Mouse (Mus musculus) MEL (cell line): ENCODE data around the gene Ugt1a2. TPM values are rescaled to one million over a fixed set of nuclear protein-coding genes. Genes with fewer than 3 reads are reported as not detected.

Source experiments
- DNase-seq: peaks from one replicate; pipeline ENCODE4 v3.0.0; 2011; ENCODE audit warnings: low read depth, low spot score
- H3K27ac ChIP-seq: 2 replicates; pipeline ENCODE4 v1.5.1; 2012; ENCODE audit warnings: low read depth, mild to moderate bottlenecking, control low read depth, low read length, moderate library complexity; ENCODE audit not compliant: control insufficient read depth
- H3K27me3 ChIP-seq, 2 experiments: fragments of 150-350 bp in 1 of 2; sonication (generic) in 1 of 2; 2 replicates each; pipeline ENCODE4 v1.6.1; 2012; ENCODE audit warnings: low read length in 2 of 2, mild to moderate bottlenecking in 2 of 2, improper control_type of control experiment in 1 of 2, moderate library complexity in 1 of 2; ENCODE audit not compliant: insufficient read depth in 2 of 2, control insufficient read depth in 1 of 2
- H3K36me3 ChIP-seq, 2 experiments: 2 replicates each; pipeline ENCODE4 v1.6.1; 2012 to 2014; ENCODE audit warnings: low read length in 2 of 2, improper control_type of control experiment in 1 of 2, inconsistent platforms in 1 of 2, mild to moderate bottlenecking in 1 of 2; ENCODE audit not compliant: insufficient read depth in 2 of 2, control insufficient read depth in 1 of 2
- H3K4me1 ChIP-seq, 2 experiments: fragments of 150-350 bp in 1 of 2; sonication (generic) in 1 of 2; 2 replicates each; pipeline ENCODE4 v1.6.1; 2012; ENCODE audit warnings: low read length in 2 of 2, improper control_type of control experiment in 1 of 2, mild to moderate bottlenecking in 1 of 2; ENCODE audit not compliant: insufficient read depth in 2 of 2, control insufficient read depth in 1 of 2
- H3K4me3 ChIP-seq, 2 experiments: fragments of 150-350 bp in 1 of 2; sonication (generic) in 1 of 2; 2 replicates each; pipeline ENCODE4 v1.5.1; 2012; ENCODE audit warnings: low read depth in 2 of 2, low read length in 2 of 2, mild to moderate bottlenecking in 2 of 2, moderate library complexity in 2 of 2, control low read depth in 1 of 2, improper control_type of control experiment in 1 of 2; ENCODE audit not compliant: control insufficient read depth in 1 of 2, insufficient read depth in 1 of 2
- H3K79me2 ChIP-seq: 2 replicates; pipeline ENCODE4 v1.6.1; 2012; ENCODE audit warnings: mild to moderate bottlenecking, low read length, moderate library complexity; ENCODE audit not compliant: control insufficient read depth, poor library complexity, insufficient read depth
- H3K9ac ChIP-seq: 2 replicates; pipeline ENCODE4 v1.6.1; 2012; ENCODE audit warnings: low read depth, mild to moderate bottlenecking, control low read depth, low read length, moderate library complexity; ENCODE audit not compliant: control insufficient read depth, poor library complexity, severe bottlenecking
- H3K9me3 ChIP-seq: fragments of 150-350 bp; sonication (generic); replicated peaks from 2 replicates; pipeline ENCODE4 v1.6.1; 2012; ENCODE audit warnings: mild to moderate bottlenecking, low read length, improper control_type of control experiment, moderate library complexity; ENCODE audit not compliant: insufficient read depth
- BHLHE40 ChIP-seq: IDR thresholded peaks from 2 replicates; pipeline ENCODE4 v1.6.1; 2012; ENCODE audit warnings: low read depth, mild to moderate bottlenecking, inconsistent platforms, low read length, improper control_type of control experiment, borderline replicate concordance
- CHD1 ChIP-seq: IDR thresholded peaks from 2 replicates; pipeline ENCODE4 v1.6.1; 2012; ENCODE audit warnings: low read depth, mild to moderate bottlenecking, inconsistent platforms, low read length, improper control_type of control experiment
- CTCF ChIP-seq, 3 experiments: IDR thresholded peaks in 2 of 3; conservative IDR thresholded peaks in 1 of 3; 2 replicates each; pipeline ENCODE4 v1.5.1; 2011 to 2012; ENCODE audit warnings: low read length in 3 of 3, low read depth in 2 of 3, mild to moderate bottlenecking in 2 of 3, improper control_type of control experiment in 1 of 3, inconsistent platforms in 1 of 3, mixed read lengths in 1 of 3, moderate library complexity in 1 of 3; ENCODE audit not compliant: control insufficient read depth in 1 of 3, insufficient read depth in 1 of 3, poor library complexity in 1 of 3, severe bottlenecking in 1 of 3
- E2F4 ChIP-seq: IDR thresholded peaks from 2 replicates; pipeline ENCODE4 v1.6.1; 2011; ENCODE audit warnings: low read depth, low read length, improper control_type of control experiment, borderline replicate concordance
- ETS1 ChIP-seq: IDR thresholded peaks from 2 replicates; pipeline ENCODE4 v1.6.1; 2012; ENCODE audit warnings: low read depth, mild to moderate bottlenecking, inconsistent platforms, low read length, improper control_type of control experiment, moderate library complexity
- GATA1 ChIP-seq: IDR thresholded peaks from 2 replicates; pipeline ENCODE4 v1.6.1; 2011; ENCODE audit warnings: low read depth, low read length, improper control_type of control experiment
- HCFC1 ChIP-seq: IDR thresholded peaks from 2 replicates; pipeline ENCODE4 v1.6.1; 2012; ENCODE audit warnings: low read depth, mild to moderate bottlenecking, inconsistent platforms, low read length, improper control_type of control experiment, moderate library complexity
- MAFK ChIP-seq: IDR thresholded peaks from 2 replicates; pipeline ENCODE4 v1.6.1; 2011; ENCODE audit warnings: low read depth, mild to moderate bottlenecking, low read length, improper control_type of control experiment, borderline replicate concordance
- MAX ChIP-seq: IDR thresholded peaks from 2 replicates; pipeline ENCODE4 v1.6.1; 2011; ENCODE audit warnings: low read length, improper control_type of control experiment
- MEF2A ChIP-seq: IDR thresholded peaks from 2 replicates; pipeline ENCODE4 v1.6.1; 2014; ENCODE audit warnings: low read depth, mild to moderate bottlenecking, inconsistent platforms, low read length, improper control_type of control experiment; ENCODE audit not compliant: poor library complexity, insufficient replicate concordance, severe bottlenecking; ENCODE audit errors: extremely low read depth
- MXI1 ChIP-seq: IDR thresholded peaks from 2 replicates; pipeline ENCODE4 v1.6.1; 2011; ENCODE audit warnings: mild to moderate bottlenecking, low read depth, low read length, improper control_type of control experiment
- MYC ChIP-seq: IDR thresholded peaks from 2 replicates; pipeline ENCODE4 v1.6.1; 2011; ENCODE audit warnings: low read depth, mild to moderate bottlenecking, low read length, improper control_type of control experiment, moderate library complexity
- NELFE ChIP-seq: IDR thresholded peaks from 2 replicates; pipeline ENCODE4 v1.6.1; 2011; ENCODE audit warnings: low read depth, low read length, improper control_type of control experiment
- NRF1 ChIP-seq: IDR thresholded peaks from 2 replicates; pipeline ENCODE4 v1.6.1; 2014; ENCODE audit warnings: low read depth, mild to moderate bottlenecking, inconsistent platforms, low read length, improper control_type of control experiment, moderate library complexity; ENCODE audit not compliant: poor library complexity, insufficient read depth, severe bottlenecking
- POLR2AphosphoS2 ChIP-seq: IDR thresholded peaks from 2 replicates; pipeline ENCODE4 v1.6.1; 2011; ENCODE audit warnings: low read length, improper control_type of control experiment
- POLR2AphosphoS5 ChIP-seq: IDR thresholded peaks from 2 replicates; pipeline ENCODE4 v1.6.1; 2012; ENCODE audit warnings: low read depth, borderline replicate concordance, mild to moderate bottlenecking, inconsistent platforms, low read length, moderate library complexity, mixed read lengths
- SMC3 ChIP-seq: IDR thresholded peaks from 2 replicates; pipeline ENCODE4 v1.6.1; 2011; ENCODE audit warnings: low read depth, low read length, improper control_type of control experiment
- UBTF ChIP-seq: IDR thresholded peaks from 2 replicates; pipeline ENCODE4 v1.6.1; 2012; ENCODE audit warnings: low read depth, mild to moderate bottlenecking, inconsistent platforms, low read length, improper control_type of control experiment, moderate library complexity, borderline replicate concordance; ENCODE audit not compliant: insufficient read depth
- USF1 ChIP-seq: IDR thresholded peaks from 2 replicates; pipeline ENCODE4 v1.6.1; 2014; ENCODE audit warnings: low read depth, mild to moderate bottlenecking, inconsistent platforms, low read length, improper control_type of control experiment, moderate library complexity
- polyA plus RNA-seq, 2 experiments: library from polyadenylated mRNA; stranded (reverse) in 1 of 2; unstranded in 1 of 2; fragments of >175 nt in 1 of 2; fragments of >200 nt in 1 of 2; gene quantifications; 2 replicates each; pipeline versions ENCODE4 v1.2.1 to v1.2.4; 2012; ENCODE audit warnings: low replicate concordance in 2 of 2, low read depth in 1 of 2; ENCODE audit not compliant: insufficient read length in 2 of 2, insufficient read depth in 1 of 2, missing spikeins in 1 of 2
- total RNA-seq: library from RNA; depleted of rRNA; stranded (reverse); fragments of 300-350 nt; gene quantifications from 2 replicates; pipeline ENCODE4 v1.2.3, GENCODE M21; 2012

Gene Ugt1a2
- total and polyA plus RNA-seq, 3 experiments = not detected

GRCm38 (mm10) chr1:88230981-88231802 is 30.8 kb downstream of the Ugt1a2 start:
- DNase-seq = no peak
- TF ChIP-seq USF1 (no peak), POLR2AphosphoS5 (no peak), MAX (no peak), NRF1 (no peak), POLR2AphosphoS2 (no peak), CTCF (IDR thresholded peaks at IDR 0.05 in 2 of 3, conservative IDR thresholded peaks at IDR 0.05 in 1 of 3; ENCODE audit: control insufficient read depth in 1 of 3, insufficient read depth in 1 of 3, low read depth in 2 of 3, low read length in 3 of 3, poor library complexity in 1 of 3, severe bottlenecking in 1 of 3) (no peak), BHLHE40 (no peak), UBTF (no peak), MAFK (no peak), E2F4 (no peak), MYC (no peak), CHD1 (no peak), MEF2A (no peak), ETS1 (no peak), HCFC1 (no peak), GATA1 (no peak), NELFE (no peak), SMC3 (no peak)
- Histone ChIP-seq H3K36me3 (no peaks in the 10 kb centered on the region), H3K27me3 (no peaks in the 10 kb centered on the region), H3K9me3 (no peaks in the 10 kb centered on the region), H3K4me3 (no peak overlapping the region), H3K4me1 (no peaks in the 10 kb centered on the region), H3K9ac (no peak overlapping the region), H3K79me2 (no peaks in the 10 kb centered on the region), H3K27ac (no peak overlapping the region)

DNA sequence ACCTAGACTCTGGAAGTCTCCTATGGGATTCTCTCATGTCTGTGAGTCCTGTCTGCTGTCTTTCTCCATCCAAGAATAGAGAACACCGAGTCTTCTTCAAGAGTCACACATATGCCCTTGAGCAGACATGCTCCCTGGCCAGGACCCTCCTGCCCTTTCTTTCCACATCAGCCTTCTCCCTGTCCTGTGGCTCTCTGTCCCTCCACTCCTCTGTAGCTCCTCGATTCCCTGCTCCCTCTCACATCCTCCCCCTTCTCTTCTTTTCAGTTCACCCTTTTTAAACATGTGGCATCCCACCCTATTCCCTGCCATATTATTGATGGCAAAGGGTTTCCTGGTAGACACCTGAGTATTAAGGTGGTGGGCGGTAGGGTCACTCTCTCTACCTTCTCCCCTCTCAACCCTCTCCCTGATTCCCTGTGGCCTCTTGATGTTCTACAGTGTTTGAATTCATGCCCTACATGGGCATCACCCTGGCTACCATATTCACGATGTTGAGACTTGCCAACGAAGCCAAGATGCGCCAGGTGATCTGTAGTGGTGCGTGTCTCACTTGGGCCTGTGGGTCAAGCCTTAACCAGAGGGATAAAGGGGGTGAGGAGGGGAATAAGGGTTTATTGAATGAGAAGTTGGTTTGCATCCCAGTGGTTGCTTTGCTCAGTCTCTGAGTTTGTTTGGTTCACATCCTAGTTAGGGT is 31.6 kb downstream of the Ugt1a2 start:
- Histone ChIP-seq H3K9me3 (no peaks in the 10 kb centered on the region), H3K27ac (no peak overlapping the region), H3K79me2 (no peaks in the 10 kb centered on the region), H3K36me3 (no peaks in the 10 kb centered on the region), H3K9ac (no peak overlapping the region), H3K27me3 (no peaks in the 10 kb centered on the region), H3K4me1 (no peaks in the 10 kb centered on the region), H3K4me3 (no peak overlapping the region)
- DNase-seq = no peak
- TF ChIP-seq NELFE = no peak
- no peak for TF ChIP-seq MXI1
- TF ChIP-seq SMC3 = no peak
